Mouse (Mus musculus): ENCODE measurements around the gene Get4. TPM values are rescaled to one million over a fixed set of nuclear protein-coding genes. Genes with fewer than 3 reads are reported as not detected.

Get4 gene
- polyA plus RNA-seq, 1 experiment from 2014 or later = 139 TPM

DNA sequence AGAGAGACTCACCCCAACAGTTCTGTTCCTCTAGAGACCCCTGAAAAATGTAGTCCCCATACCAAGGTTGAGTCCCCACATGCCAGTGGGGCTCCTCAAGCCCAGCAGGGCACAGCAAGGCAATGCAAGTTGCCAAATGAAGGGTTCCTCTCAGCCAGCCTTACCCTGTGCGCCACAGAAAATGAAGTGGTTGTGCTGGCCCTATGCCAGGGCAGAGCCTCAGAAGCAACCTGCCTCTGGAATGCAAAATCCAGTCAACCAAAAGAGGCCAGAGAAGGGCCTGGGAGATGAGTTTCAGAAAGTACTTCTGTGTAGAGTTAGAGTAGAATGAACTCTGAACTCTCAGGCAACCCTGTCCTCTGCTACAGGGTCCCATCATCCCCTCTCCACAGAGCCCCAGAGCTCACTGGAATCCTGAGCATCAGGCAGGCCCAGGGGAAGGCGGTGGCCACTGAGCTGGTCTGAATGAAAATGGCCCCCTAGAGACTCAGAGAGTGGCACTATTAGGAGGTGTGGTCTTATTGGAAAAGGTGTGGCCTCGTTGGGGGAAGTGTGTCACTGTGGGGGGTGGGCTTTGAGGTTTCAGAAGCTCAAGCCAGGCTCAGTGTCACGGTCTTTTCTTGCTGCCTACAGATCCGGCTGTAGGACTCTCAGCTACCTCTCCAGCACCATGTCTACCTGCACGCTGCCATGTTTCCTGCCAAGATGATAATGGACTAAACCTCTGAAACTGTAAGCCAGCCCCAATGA is 39.9 kb downstream of the Get4 start:
- Histone ChIP-seq H3K9ac (ENCODE audit: low read depth, low read length) (no peak overlapping the region), H3K4me1 (ENCODE audit: control insufficient read depth, insufficient read depth, low read length) (no peaks in the 10 kb centered on the region), H3K27ac (ENCODE audit: low read depth, low read length) (no peak overlapping the region), H3K4me2 (no peak overlapping the region), H3K36me3 (ENCODE audit: control insufficient read depth, insufficient read depth, low read length) (no peaks in the 10 kb centered on the region), H3K4me3 (ENCODE audit: low read depth, low read length) (no peak overlapping the region), H3K27me3 (ENCODE audit: control insufficient read depth, insufficient read depth, low read length) (no peaks in the 10 kb centered on the region), H3K9me3 (replicated peaks; ENCODE audit: control insufficient read depth, low read length) (no peaks in the 10 kb centered on the region)
- no peak for ATAC-seq (replicated peaks; ENCODE audit: insufficient number of reproducible peaks, low FRiP score, low TSS enrichment)
- WGBS (ENCODE audit: insufficient replicate concordance) = 64% methylated on average over 6 of the region's 6 CpGs

DNA sequence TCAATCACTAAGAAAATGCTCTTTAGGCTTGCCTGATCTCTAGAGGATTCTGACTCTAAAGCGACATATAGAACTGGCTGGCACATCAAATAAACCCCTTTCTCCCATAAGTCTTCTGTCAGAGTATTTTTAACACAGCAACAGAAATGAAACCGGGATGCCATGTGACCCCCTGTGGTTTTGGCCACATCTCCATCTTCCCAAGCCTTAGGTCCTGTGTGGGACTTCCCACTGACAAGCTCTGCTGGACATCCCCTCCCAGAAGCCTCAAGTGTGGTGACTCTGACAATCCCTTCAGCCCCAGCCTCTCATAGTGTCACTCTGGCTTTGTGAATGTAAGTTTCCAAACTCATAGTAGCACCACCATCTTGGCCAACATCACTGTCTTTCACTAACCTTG is 42.0 kb downstream of the Get4 start:
- Histone ChIP-seq H3K4me1 (ENCODE audit: control insufficient read depth, insufficient read depth, low read length) (no peaks in the 10 kb centered on the region), H3K9ac (ENCODE audit: low read depth, low read length) (no peak overlapping the region), H3K9me3 (replicated peaks; ENCODE audit: control insufficient read depth, low read length) (no peaks in the 10 kb centered on the region), H3K27ac (ENCODE audit: low read depth, low read length) (no peak overlapping the region), H3K4me2 (no peak overlapping the region), H3K4me3 (ENCODE audit: low read depth, low read length) (no peak overlapping the region), H3K36me3 (ENCODE audit: control insufficient read depth, insufficient read depth, low read length) (no peaks in the 10 kb centered on the region), H3K27me3 (ENCODE audit: control insufficient read depth, insufficient read depth, low read length) (no peaks in the 10 kb centered on the region)
- ATAC-seq (replicated peaks; ENCODE audit: insufficient number of reproducible peaks, low FRiP score, low TSS enrichment) = no peak
- 61% methylated on average over 2 of the region's 2 CpGs for WGBS (ENCODE audit: insufficient replicate concordance)

GRCm38 (mm10) chr5:139297092-139297491 is 45.0 kb downstream of the Get4 start:
- H3K9ac ChIP-seq (ENCODE audit: low read depth, low read length) = no peak overlapping the region
- 85% methylated on average over 10 of the region's 10 CpGs for WGBS (ENCODE audit: insufficient replicate concordance)
- H3K27ac ChIP-seq (ENCODE audit: low read depth, low read length) = no peak overlapping the region
- H3K27me3 ChIP-seq (ENCODE audit: control insufficient read depth, insufficient read depth, low read length) = no peaks in the 10 kb centered on the region
- no peaks in the 10 kb centered on the region for H3K36me3 ChIP-seq (ENCODE audit: control insufficient read depth, insufficient read depth, low read length)
- no peak for ATAC-seq (replicated peaks; ENCODE audit: insufficient number of reproducible peaks, low FRiP score, low TSS enrichment)
- no peaks in the 10 kb centered on the region for H3K9me3 ChIP-seq (replicated peaks; ENCODE audit: control insufficient read depth, low read length)
- no peak overlapping the region for H3K4me2 ChIP-seq
- no peaks in the 10 kb centered on the region for H3K4me1 ChIP-seq (ENCODE audit: control insufficient read depth, insufficient read depth, low read length)
- no peak overlapping the region for H3K4me3 ChIP-seq (ENCODE audit: low read depth, low read length)

DNA sequence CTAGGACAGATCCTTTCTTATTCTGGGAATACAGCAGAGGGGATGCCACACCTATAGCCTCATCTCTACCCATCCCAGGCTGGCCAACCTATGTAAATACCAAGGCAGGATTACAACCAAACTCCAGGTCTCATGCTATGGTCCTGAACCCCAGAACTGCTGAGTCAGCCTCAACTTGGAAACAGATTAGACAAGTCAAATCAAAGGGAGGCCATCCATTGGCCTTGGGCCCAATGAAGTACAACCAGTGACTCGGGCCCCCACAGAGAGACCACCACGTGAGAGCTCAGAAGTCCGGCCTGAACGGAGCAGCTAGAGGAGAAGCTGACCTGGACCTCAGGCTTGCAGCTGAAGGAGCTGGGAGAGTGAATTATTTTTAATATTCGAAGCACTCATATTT is 45.6 kb downstream of the Get4 start:
- Histone ChIP-seq H3K27ac (ENCODE audit: low read depth, low read length) (no peak overlapping the region), H3K4me3 (ENCODE audit: low read depth, low read length) (no peak overlapping the region), H3K9me3 (replicated peaks; ENCODE audit: control insufficient read depth, low read length) (no peaks in the 10 kb centered on the region), H3K27me3 (ENCODE audit: control insufficient read depth, insufficient read depth, low read length) (no peaks in the 10 kb centered on the region), H3K36me3 (ENCODE audit: control insufficient read depth, insufficient read depth, low read length) (no peaks in the 10 kb centered on the region), H3K4me2 (no peak overlapping the region), H3K4me1 (ENCODE audit: control insufficient read depth, insufficient read depth, low read length) (no peaks in the 10 kb centered on the region), H3K9ac (ENCODE audit: low read depth, low read length) (no peak overlapping the region)
- 71% methylated on average over 5 of the region's 5 CpGs for WGBS (ENCODE audit: insufficient replicate concordance)
- no peak for ATAC-seq (replicated peaks; ENCODE audit: insufficient number of reproducible peaks, low FRiP score, low TSS enrichment)

GRCm38 (mm10) chr5:139302101-139302500 is 50.0 kb downstream of the Get4 start:
- no peak overlapping the region for H3K4me2 ChIP-seq
- no peaks in the 10 kb centered on the region for H3K4me1 ChIP-seq (ENCODE audit: control insufficient read depth, insufficient read depth, low read length)
- H3K9ac ChIP-seq (ENCODE audit: low read depth, low read length) = no peak overlapping the region
- WGBS (ENCODE audit: insufficient replicate concordance) = 81% methylated on average over 6 of the region's 6 CpGs
- no peaks in the 10 kb centered on the region for H3K27me3 ChIP-seq (ENCODE audit: control insufficient read depth, insufficient read depth, low read length)
- H3K27ac ChIP-seq (ENCODE audit: low read depth, low read length) = no peak overlapping the region
- ATAC-seq (replicated peaks; ENCODE audit: insufficient number of reproducible peaks, low FRiP score, low TSS enrichment) = no peak
- no peak overlapping the region for H3K4me3 ChIP-seq (ENCODE audit: low read depth, low read length)
- no peaks in the 10 kb centered on the region for H3K36me3 ChIP-seq (ENCODE audit: control insufficient read depth, insufficient read depth, low read length)
- no peaks in the 10 kb centered on the region for H3K9me3 ChIP-seq (replicated peaks; ENCODE audit: control insufficient read depth, low read length)

DNA sequence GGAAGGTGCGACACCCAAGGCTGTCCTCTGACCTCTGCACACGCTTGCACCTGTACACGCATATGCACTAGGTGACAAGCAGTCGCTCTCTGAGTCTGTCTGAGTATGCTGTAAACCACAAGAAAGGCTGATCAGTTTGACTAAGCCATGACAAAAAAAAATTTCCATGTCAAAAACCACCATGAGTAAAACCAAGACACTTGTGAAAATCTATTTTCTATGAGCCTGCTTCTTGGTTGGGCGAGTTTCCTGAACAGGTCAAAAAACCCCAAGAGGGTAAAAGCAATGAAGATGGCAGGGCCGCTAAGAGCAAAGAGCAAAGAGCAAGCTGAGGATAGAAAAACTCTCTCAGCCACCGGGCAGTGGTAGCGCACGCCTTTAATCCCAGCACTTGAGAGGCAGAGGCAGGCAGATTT is 51.5 kb downstream of the Get4 start:
- no peak overlapping the region for H3K27ac ChIP-seq (ENCODE audit: low read depth, low read length)
- 84% methylated on average over 9 of the region's 9 CpGs for WGBS (ENCODE audit: insufficient replicate concordance)
- no peaks in the 10 kb centered on the region for H3K27me3 ChIP-seq (ENCODE audit: control insufficient read depth, insufficient read depth, low read length)
- H3K4me2 ChIP-seq = no peak overlapping the region
- H3K4me1 ChIP-seq (ENCODE audit: control insufficient read depth, insufficient read depth, low read length) = no peaks in the 10 kb centered on the region
- no peak for ATAC-seq (replicated peaks; ENCODE audit: insufficient number of reproducible peaks, low FRiP score, low TSS enrichment)
- no peaks in the 10 kb centered on the region for H3K36me3 ChIP-seq (ENCODE audit: control insufficient read depth, insufficient read depth, low read length)
- no peak overlapping the region for H3K9ac ChIP-seq (ENCODE audit: low read depth, low read length)
- no peaks in the 10 kb centered on the region for H3K9me3 ChIP-seq (replicated peaks; ENCODE audit: control insufficient read depth, low read length)
- no peak overlapping the region for H3K4me3 ChIP-seq (ENCODE audit: low read depth, low read length)

DNA sequence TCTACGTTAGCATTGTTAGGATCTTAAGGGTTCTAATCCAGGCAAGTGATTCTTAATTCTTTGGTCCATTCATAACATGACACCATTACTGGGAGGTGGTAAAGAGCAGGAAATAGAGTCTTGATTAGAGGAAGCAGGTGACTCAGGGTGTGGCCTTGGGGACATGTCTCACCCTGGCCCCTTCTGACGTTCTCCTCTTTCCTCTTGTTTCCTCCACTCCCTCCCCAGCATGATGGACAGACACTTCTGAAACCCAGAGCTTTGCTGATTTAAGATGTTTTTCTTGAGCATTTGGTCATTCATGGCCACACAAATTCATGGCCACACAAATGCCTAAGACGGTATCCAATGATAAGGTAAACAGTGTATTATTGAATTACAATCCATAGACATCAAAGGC is 57.8 kb downstream of the Get4 start:
- Histone ChIP-seq H3K36me3 (ENCODE audit: control insufficient read depth, insufficient read depth, low read length) (no peaks in the 10 kb centered on the region), H3K27ac (ENCODE audit: low read depth, low read length) (no peak overlapping the region), H3K4me1 (ENCODE audit: control insufficient read depth, insufficient read depth, low read length) (no peaks in the 10 kb centered on the region), H3K9ac (ENCODE audit: low read depth, low read length) (no peak overlapping the region), H3K4me2 (no peak overlapping the region), H3K4me3 (ENCODE audit: low read depth, low read length) (no peak overlapping the region), H3K9me3 (replicated peaks; ENCODE audit: control insufficient read depth, low read length) (no peaks in the 10 kb centered on the region), H3K27me3 (ENCODE audit: control insufficient read depth, insufficient read depth, low read length) (no peaks in the 10 kb centered on the region)
- no peak for ATAC-seq (replicated peaks; ENCODE audit: insufficient number of reproducible peaks, low FRiP score, low TSS enrichment)
- 76% methylated on average over 3 of the region's 3 CpGs for WGBS (ENCODE audit: insufficient replicate concordance)

GRCm38 (mm10) chr5:139310477-139310876 is 58.4 kb downstream of the Get4 start:
- Histone ChIP-seq H3K4me3 (ENCODE audit: low read depth, low read length) (no peak overlapping the region), H3K9me3 (replicated peaks; ENCODE audit: control insufficient read depth, low read length) (no peaks in the 10 kb centered on the region), H3K27ac (ENCODE audit: low read depth, low read length) (no peak overlapping the region), H3K4me2 (no peak overlapping the region), H3K27me3 (ENCODE audit: control insufficient read depth, insufficient read depth, low read length) (no peaks in the 10 kb centered on the region), H3K9ac (ENCODE audit: low read depth, low read length) (no peak overlapping the region), H3K36me3 (ENCODE audit: control insufficient read depth, insufficient read depth, low read length) (no peaks in the 10 kb centered on the region), H3K4me1 (ENCODE audit: control insufficient read depth, insufficient read depth, low read length) (no peaks in the 10 kb centered on the region)
- ATAC-seq (replicated peaks; ENCODE audit: insufficient number of reproducible peaks, low FRiP score, low TSS enrichment) = no peak
- 76% methylated on average over 4 of the region's 4 CpGs for WGBS (ENCODE audit: insufficient replicate concordance)

- H3K27me3 ChIP-seq (ENCODE audit: control insufficient read depth, insufficient read depth, low read length) = no peaks in the 10 kb centered on the region
- ATAC-seq (replicated peaks; ENCODE audit: insufficient number of reproducible peaks, low FRiP score, low TSS enrichment) = no peak
- H3K27ac ChIP-seq (ENCODE audit: low read depth, low read length) = no peak overlapping the region
- H3K36me3 ChIP-seq (ENCODE audit: control insufficient read depth, insufficient read depth, low read length) = no peaks in the 10 kb centered on the region
- WGBS (ENCODE audit: insufficient replicate concordance) = 85% methylated on average over 9 of the region's 9 CpGs
- no peaks in the 10 kb centered on the region for H3K4me1 ChIP-seq (ENCODE audit: control insufficient read depth, insufficient read depth, low read length)
- no peak overlapping the region for H3K9ac ChIP-seq (ENCODE audit: low read depth, low read length)
- no peak overlapping the region for H3K4me3 ChIP-seq (ENCODE audit: low read depth, low read length)
- H3K4me2 ChIP-seq = no peak overlapping the region
- H3K9me3 ChIP-seq (replicated peaks; ENCODE audit: control insufficient read depth, low read length) = no peaks in the 10 kb centered on the region
Observed at GRCm38 (mm10) chr5:139311822-139312221, 59.7 kb downstream of the Get4 start.
